Mouse (Mus musculus): ENCODE data around the gene Cacng3.

GRCm38 (mm10) chr7:122643676-122644075 lies 26.6 kb upstream of the Cacng3 start:
- TF ChIP-seq TAL1 (IDR thresholded peaks at IDR 0.05; ENCODE audit: low read length) (no peak), GATA1 (IDR thresholded peaks at IDR 0.05; ENCODE audit: low read length) (no peak)

Measured in erythroblast, embryonic 14.5 days (primary cell).